Mouse (Mus musculus) lung, embryonic 15.5 days (tissue): ENCODE measurements at regions not wholly inside any gene's neighbourhood (a gene's known extent, or its start where the extent isn't known, plus 50 kb on each side); places are given as distances from the start of the nearest gene placed in this dataset.
"Not testable (repeated sequence)": the region's sequence is repeated elsewhere in the genome, so short reads cannot be mapped to it uniquely, and the experiment has no call there.

Experiments used
- ATAC-seq: fragments of 200-750 bp; cut with Nextera tagmentation; 2 replicates; pipeline ENCODE4 v1.8.0; 2017; ENCODE audit warnings: moderate number of reproducible peaks, borderline replicate concordance; ENCODE audit not compliant: low FRiP score, low TSS enrichment; ENCODE audit errors: extremely low read depth
- H3K27ac ChIP-seq: fragments of 300-500 bp; sonication (generic); 2 replicates; pipeline ENCODE4 v1.5.1; 2015; ENCODE audit warnings: moderate library complexity, mild to moderate bottlenecking, inconsistent platforms
- H3K27me3 ChIP-seq: fragments of 300-500 bp; sonication (generic); 2 replicates; pipeline ENCODE4 v1.6.1; 2015; ENCODE audit warnings: inconsistent platforms
- H3K36me3 ChIP-seq: fragments of 300-500 bp; sonication (generic); 2 replicates; pipeline ENCODE4 v1.6.1; 2015; ENCODE audit warnings: inconsistent platforms
- H3K4me1 ChIP-seq: fragments of 300-500 bp; sonication (generic); 2 replicates; pipeline ENCODE4 v1.6.1; 2015; ENCODE audit warnings: inconsistent platforms
- H3K4me2 ChIP-seq: fragments of 300-500 bp; sonication (generic); 2 replicates; pipeline ENCODE4 v1.6.1; 2015; ENCODE audit warnings: inconsistent platforms, mild to moderate bottlenecking, moderate library complexity
- H3K4me3 ChIP-seq: fragments of 300-500 bp; sonication (generic); 2 replicates; pipeline ENCODE4 v1.5.1; 2015; ENCODE audit warnings: mild to moderate bottlenecking, inconsistent platforms
- H3K9ac ChIP-seq: fragments of 300-500 bp; sonication (generic); 2 replicates; pipeline ENCODE4 v1.6.1; 2015; ENCODE audit warnings: inconsistent platforms
- H3K9me3 ChIP-seq: fragments of 300-500 bp; sonication (generic); 2 replicates; pipeline ENCODE4 v1.6.1; 2016; ENCODE audit warnings: inconsistent platforms
- WGBS: fragments of 180-500 bp; shearing (Covaris S2); methylation state at CpG from one replicate; pipeline ENCODE4 v1.1.7; 2015; 5-methylcytosine and 5-hydroxymethylcytosine counted together

- Histone ChIP-seq H3K4me2 (no peak overlapping the region), H3K27ac (no peak overlapping the region), H3K9ac (no peak overlapping the region), H3K4me3 (no peak overlapping the region), H3K27me3 (no peaks in the 10 kb centered on the region), H3K36me3 (no peaks in the 10 kb centered on the region), H3K4me1 (no peaks in the 10 kb centered on the region), H3K9me3 (no peaks in the 10 kb centered on the region)
- ATAC-seq: no peak
- 58% methylated on average over 4 of the region's 4 CpGs for WGBS
These were observed 114.8 kb downstream of the Galc start for GRCm38 (mm10) chr12:98144464-98144863.

- H3K9ac ChIP-seq: no peak overlapping the region
- ATAC-seq: no peak
These were observed 116.1 kb downstream of the Galc start for GRCm38 (mm10) chr12:98143170-98143569.

GRCm38 (mm10) chr12:98139906-98140305, 119.4 kb downstream of the Galc start:
- H3K27me3 ChIP-seq, H3K9me3 ChIP-seq, ATAC-seq, H3K36me3 ChIP-seq, H3K27ac ChIP-seq, H3K4me3 ChIP-seq, H3K9ac ChIP-seq, H3K4me2 ChIP-seq, H3K4me1 ChIP-seq: not testable (repeated sequence)
- 77% methylated on average over 3 of the region's 3 CpGs for WGBS

More at GRCm38 (mm10) chr12:98143170-98143569, 116.1 kb downstream of the Galc start:
- no peaks in the 10 kb centered on the region for H3K4me1 ChIP-seq
- H3K27ac ChIP-seq: no peak overlapping the region
- no peaks in the 10 kb centered on the region for H3K9me3 ChIP-seq
- no peak overlapping the region for H3K4me2 ChIP-seq
- WGBS: 73% methylated on average over 1 of the region's 1 CpGs
- no peaks in the 10 kb centered on the region for H3K36me3 ChIP-seq
- no peaks in the 10 kb centered on the region for H3K27me3 ChIP-seq
- H3K4me3 ChIP-seq: no peak overlapping the region

- Histone ChIP-seq H3K4me1 (no peaks in the 10 kb centered on the region), H3K9me3 (no peaks in the 10 kb centered on the region), H3K36me3 (no peaks in the 10 kb centered on the region), H3K4me3 (no peak overlapping the region), H3K4me2 (no peak overlapping the region), H3K27me3 (no peaks in the 10 kb centered on the region), H3K27ac (no peak overlapping the region), H3K9ac (no peak overlapping the region)
- 72% methylated on average over 5 of the region's 5 CpGs for WGBS
- ATAC-seq: no peak
These were observed 128.0 kb downstream of the Galc start for GRCm38 (mm10) chr12:98131276-98131675.

GRCm38 (mm10) chr12:98123541-98123940, 135.7 kb downstream of the Galc start:
- no peaks in the 10 kb centered on the region for H3K36me3 ChIP-seq
- no peaks in the 10 kb centered on the region for H3K9me3 ChIP-seq
- no peak overlapping the region for H3K4me3 ChIP-seq
- H3K9ac ChIP-seq: no peak overlapping the region
- H3K27me3 ChIP-seq: no peaks in the 10 kb centered on the region
- no peak overlapping the region for H3K27ac ChIP-seq
- WGBS: 66% methylated on average over 3 of the region's 3 CpGs
- ATAC-seq: no peak
- no peak overlapping the region for H3K4me2 ChIP-seq
- H3K4me1 ChIP-seq: no peaks in the 10 kb centered on the region

- 64% methylated on average over 9 of the region's 9 CpGs for WGBS
- H3K27ac ChIP-seq: no peak overlapping the region
- no peaks in the 10 kb centered on the region for H3K36me3 ChIP-seq
- H3K4me1 ChIP-seq: 0 out of 2 replicates have a peak, but pooled peaks cover 3% of the 10 kb centered on the region
- no peak overlapping the region for H3K9ac ChIP-seq
- no peaks in the 10 kb centered on the region for H3K27me3 ChIP-seq
- H3K4me3 ChIP-seq: no peak overlapping the region
- H3K9me3 ChIP-seq: no peaks in the 10 kb centered on the region
- no peak overlapping the region for H3K4me2 ChIP-seq
- ATAC-seq: no peak
These were observed 151.2 kb downstream of the Galc start for GRCm38 (mm10) chr12:98108039-98108438.

GRCm38 (mm10) chr12:98106789-98107684, 152.2 kb downstream of the Galc start:
- Histone ChIP-seq H3K9me3 (no peaks in the 10 kb centered on the region), H3K4me2 (no peak overlapping the region), H3K27ac (no peak overlapping the region), H3K27me3 (no peaks in the 10 kb centered on the region), H3K4me3 (no peak overlapping the region), H3K36me3 (no peaks in the 10 kb centered on the region), H3K9ac (no peak overlapping the region), H3K4me1 (0 out of 2 replicates have a peak, but pooled peaks cover 3% of the 10 kb centered on the region)
- no peak for ATAC-seq
- 50% methylated on average over 10 of the region's 10 CpGs for WGBS

GRCm38 (mm10) chr12:98106151-98106788, 153.0 kb downstream of the Galc start:
- H3K27me3 ChIP-seq: no peaks in the 10 kb centered on the region
- no peak overlapping the region for H3K9ac ChIP-seq
- H3K36me3 ChIP-seq: no peaks in the 10 kb centered on the region
- no peaks in the 10 kb centered on the region for H3K9me3 ChIP-seq
- ATAC-seq: no peak
- H3K4me1 ChIP-seq: 0 out of 2 replicates have a peak, but pooled peaks cover 3% of the 10 kb centered on the region
- no peak overlapping the region for H3K4me3 ChIP-seq
- H3K4me2 ChIP-seq: no peak overlapping the region
- no peak overlapping the region for H3K27ac ChIP-seq
- WGBS: 45% methylated on average over 3 of the region's 3 CpGs

GRCm38 (mm10) chr12:98105749-98106148, 153.5 kb downstream of the Galc start:
- Histone ChIP-seq H3K9me3 (no peaks in the 10 kb centered on the region), H3K4me2 (no peak overlapping the region), H3K9ac (no peak overlapping the region), H3K4me3 (no peak overlapping the region), H3K4me1 (0 out of 2 replicates have a peak, but pooled peaks cover 3% of the 10 kb centered on the region), H3K36me3 (no peaks in the 10 kb centered on the region), H3K27me3 (no peaks in the 10 kb centered on the region), H3K27ac (no peak overlapping the region)
- no peak for ATAC-seq

- no peak overlapping the region for H3K9ac ChIP-seq
- WGBS: 57% methylated on average over 5 of the region's 5 CpGs
- H3K4me1 ChIP-seq: no peaks in the 10 kb centered on the region
- H3K27me3 ChIP-seq: no peaks in the 10 kb centered on the region
- no peak overlapping the region for H3K4me2 ChIP-seq
- H3K36me3 ChIP-seq: no peaks in the 10 kb centered on the region
- H3K4me3 ChIP-seq: no peak overlapping the region
- H3K27ac ChIP-seq: no peak overlapping the region
- ATAC-seq: no peak
- H3K9me3 ChIP-seq: no peaks in the 10 kb centered on the region
These were observed 169.1 kb downstream of the Galc start for GRCm38 (mm10) chr12:98090171-98090570.

GRCm38 (mm10) chr12:98078351-98078750, 180.9 kb downstream of the Galc start:
- no peaks in the 10 kb centered on the region for H3K9me3 ChIP-seq
- no peaks in the 10 kb centered on the region for H3K4me1 ChIP-seq
- no peaks in the 10 kb centered on the region for H3K36me3 ChIP-seq
- H3K4me2 ChIP-seq: no peak overlapping the region
- H3K27me3 ChIP-seq: no peaks in the 10 kb centered on the region
- no peak overlapping the region for H3K27ac ChIP-seq
- no peak overlapping the region for H3K9ac ChIP-seq
- no peak for ATAC-seq
- no peak overlapping the region for H3K4me3 ChIP-seq
- WGBS: 83% methylated on average over 1 of the region's 1 CpGs

- WGBS: 66% methylated on average over 2 of the region's 2 CpGs
- Histone ChIP-seq H3K9me3 (no peaks in the 10 kb centered on the region), H3K4me2 (no peak overlapping the region), H3K27ac (no peak overlapping the region), H3K9ac (no peak overlapping the region), H3K4me1 (no peaks in the 10 kb centered on the region), H3K36me3 (no peaks in the 10 kb centered on the region), H3K4me3 (no peak overlapping the region), H3K27me3 (no peaks in the 10 kb centered on the region)
- no peak for ATAC-seq
These were observed 183.7 kb downstream of the Galc start for GRCm38 (mm10) chr12:98075580-98075979.
